Mouse (Mus musculus): ENCODE data around the gene Usp32. TPM values are rescaled to one million over a fixed set of nuclear protein-coding genes. Genes with fewer than 3 reads are reported as not detected.
A peak's percentile ranks its signal among the peaks of the same experiment; 100 is the strongest.

Usp32 gene
- total RNA-seq, 2 experiments from 2014 or later: 8.6 to 9.1 TPM

GRCm38 (mm10) chr11:84959181-84959580 is 180.8 kb downstream of the Usp32 start:
- intact Hi-C loops (cut with DNase I; ENCODE audit: low total_unique reads): no loop called here
- DNase-seq: no peak

DNA sequence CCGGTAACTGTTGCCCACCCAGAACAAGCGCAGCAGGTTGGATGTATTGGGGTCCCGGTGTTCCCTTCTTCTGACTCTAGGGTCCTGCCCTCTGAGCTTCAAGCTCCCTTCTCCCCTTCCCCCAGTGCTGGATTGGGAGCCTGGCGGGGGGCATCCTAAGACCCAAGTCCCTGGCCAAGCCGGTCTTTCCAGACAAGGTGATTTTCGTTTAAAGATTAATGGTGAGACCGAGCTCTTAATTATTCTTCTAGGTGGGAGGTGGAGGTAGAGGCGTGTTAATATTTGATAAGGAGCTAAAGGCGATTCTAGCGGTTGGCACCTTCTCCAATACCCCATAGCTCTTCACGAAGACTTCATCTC is 181.7 kb downstream of the Usp32 start:
- no peak for DNase-seq
- intact Hi-C loops (cut with DNase I; ENCODE audit: low total_unique reads): no loop called here

GRCm38 (mm10) chr11:84957591-84958270 is 182.2 kb downstream of the Usp32 start, which contains the start of gene Car4:
Gene Car4, plus strand, starts transcription at chr11:84957786.
- no peak for DNase-seq
- intact Hi-C loops (cut with DNase I; ENCODE audit: low total_unique reads): no loop called here

- intact Hi-C loops (cut with DNase I; ENCODE audit: low total_unique reads): no loop called here
- no peak for DNase-seq
Measured at GRCm38 (mm10) chr11:84957171-84957570, 182.8 kb downstream of the Usp32 start.

- DNase-seq: no peak
- intact Hi-C loops (cut with DNase I; ENCODE audit: low total_unique reads): no loop called here
Measured at GRCm38 (mm10) chr11:84956400-84956799, 183.6 kb downstream of the Usp32 start.

GRCm38 (mm10) chr11:84952611-84953010 is 187.3 kb downstream of the Usp32 start:
- DNase-seq: no peak
- intact Hi-C loops (cut with DNase I; ENCODE audit: low total_unique reads): loop anchor here (2.0 kb wide), 1 partner anchor 26 kb away; no protein-coding TSS in a partner anchor

GRCm38 (mm10) chr11:84948526-84948925 is 191.4 kb downstream of the Usp32 start:
- no peak for DNase-seq
- intact Hi-C loops (cut with DNase I; ENCODE audit: low total_unique reads): no loop called here

DNA sequence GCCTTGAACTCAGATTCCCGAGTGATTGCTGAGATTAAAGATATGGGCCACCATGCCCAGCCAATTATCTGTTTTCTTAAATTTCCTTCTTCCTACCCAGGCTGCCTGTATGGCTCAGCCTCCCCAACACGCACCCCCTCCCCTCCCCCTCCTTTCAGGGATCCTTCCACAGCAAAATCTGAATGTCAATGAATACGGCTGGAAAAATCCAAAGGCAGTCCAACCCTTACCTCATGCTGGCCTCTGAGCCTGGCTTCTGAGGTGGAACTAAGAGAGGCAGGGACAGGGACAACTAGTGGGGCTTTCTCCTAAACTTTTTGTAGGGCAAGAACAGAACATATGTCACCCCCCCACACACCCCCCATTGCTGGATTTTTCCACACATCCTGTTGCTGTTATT is 191.8 kb downstream of the Usp32 start:
- no peak for DNase-seq
- intact Hi-C loops (cut with DNase I; ENCODE audit: low total_unique reads): no loop called here

DNA sequence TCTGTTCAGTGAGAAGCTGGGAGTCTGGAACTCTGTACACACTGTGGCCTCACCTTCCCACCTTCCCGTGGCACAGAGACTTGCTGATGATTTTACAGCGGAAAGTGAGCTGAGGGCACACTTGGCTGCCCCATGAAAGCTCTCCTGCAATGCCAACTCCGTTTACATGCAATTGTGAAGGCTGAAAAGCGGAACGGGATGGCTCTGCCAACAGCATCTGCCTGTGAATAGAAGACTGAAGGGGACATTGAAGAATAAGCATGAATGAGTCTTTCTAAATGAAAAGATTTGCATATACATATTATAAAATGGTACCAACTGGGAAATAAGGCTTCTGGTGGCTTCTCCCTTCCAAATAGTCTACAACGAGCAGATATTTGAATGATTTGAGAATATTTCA is 192.8 kb downstream of the Usp32 start:
- no peak for DNase-seq
- intact Hi-C loops (cut with DNase I; ENCODE audit: low total_unique reads): no loop called here

DNA sequence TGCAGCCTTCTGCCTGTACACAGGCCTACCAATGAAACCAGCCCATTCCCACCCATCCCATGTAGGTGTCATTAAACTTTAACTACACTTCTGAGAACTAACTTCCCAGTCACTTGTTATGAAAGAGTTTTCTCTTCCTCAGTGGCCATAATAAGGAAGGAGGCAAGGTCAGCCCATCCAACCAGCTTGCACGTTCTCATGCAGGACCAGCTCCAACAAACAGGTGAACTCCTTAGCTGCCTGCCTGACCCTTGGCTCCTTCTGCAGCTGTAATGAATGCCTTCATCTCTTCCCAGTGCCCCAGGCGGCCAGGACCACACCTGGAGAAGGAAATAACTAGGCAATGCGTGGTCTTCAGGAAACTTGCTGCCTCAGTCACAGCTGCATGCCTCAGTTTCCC is 194.1 kb downstream of the Usp32 start:
- intact Hi-C loops (cut with DNase I; ENCODE audit: low total_unique reads): no loop called here
- no peak for DNase-seq

GRCm38 (mm10) chr11:84944639-84945435 is 195.1 kb downstream of the Usp32 start:
- intact Hi-C loops (cut with DNase I; ENCODE audit: low total_unique reads): no loop called here
- no peak for DNase-seq

DNA sequence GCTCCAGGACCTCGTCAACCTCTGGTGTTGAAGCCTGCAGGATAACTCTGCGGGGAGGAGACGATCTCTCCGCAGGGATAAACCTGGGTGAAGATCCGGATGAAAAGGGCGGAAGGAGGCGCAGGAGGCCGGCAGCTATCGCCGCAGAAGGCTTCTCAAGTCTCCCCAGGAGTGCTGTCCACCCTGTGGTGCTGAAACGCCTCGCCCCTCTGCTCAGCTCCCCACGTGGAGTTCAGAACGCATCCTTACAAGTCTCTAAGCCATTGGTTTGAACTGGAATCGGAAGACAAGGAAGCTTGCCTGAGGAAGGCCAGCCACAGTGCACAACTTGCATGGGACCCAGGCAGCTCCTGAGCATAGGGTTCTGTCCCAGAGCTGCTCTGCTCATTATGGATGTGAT is 196.0 kb downstream of the Usp32 start:
- intact Hi-C loops (cut with DNase I; ENCODE audit: low total_unique reads): no loop called here
- peak; percentile 65 for DNase-seq

DNA sequence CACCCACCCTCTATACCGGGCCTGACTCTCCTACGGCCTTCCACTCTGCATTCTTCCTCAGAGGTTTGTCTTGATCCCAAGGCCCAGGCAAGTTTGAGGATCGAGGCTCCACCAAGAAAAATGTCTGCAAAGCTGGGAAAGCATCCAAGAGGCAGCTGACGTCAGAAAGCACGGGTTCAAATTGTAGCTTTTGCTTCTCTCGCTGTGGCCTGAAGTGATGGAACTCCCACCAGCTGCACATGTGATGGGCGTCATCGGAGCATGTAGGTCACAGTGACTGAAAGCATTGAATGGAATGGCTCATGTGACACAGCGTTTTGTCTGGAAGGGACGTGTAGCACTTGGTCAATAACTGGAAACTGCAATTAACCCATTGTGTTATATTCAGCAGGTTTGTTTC is 199.8 kb downstream of the Usp32 start:
- intact Hi-C loops (cut with DNase I; ENCODE audit: low total_unique reads): no loop called here
- DNase-seq: no peak

DNA sequence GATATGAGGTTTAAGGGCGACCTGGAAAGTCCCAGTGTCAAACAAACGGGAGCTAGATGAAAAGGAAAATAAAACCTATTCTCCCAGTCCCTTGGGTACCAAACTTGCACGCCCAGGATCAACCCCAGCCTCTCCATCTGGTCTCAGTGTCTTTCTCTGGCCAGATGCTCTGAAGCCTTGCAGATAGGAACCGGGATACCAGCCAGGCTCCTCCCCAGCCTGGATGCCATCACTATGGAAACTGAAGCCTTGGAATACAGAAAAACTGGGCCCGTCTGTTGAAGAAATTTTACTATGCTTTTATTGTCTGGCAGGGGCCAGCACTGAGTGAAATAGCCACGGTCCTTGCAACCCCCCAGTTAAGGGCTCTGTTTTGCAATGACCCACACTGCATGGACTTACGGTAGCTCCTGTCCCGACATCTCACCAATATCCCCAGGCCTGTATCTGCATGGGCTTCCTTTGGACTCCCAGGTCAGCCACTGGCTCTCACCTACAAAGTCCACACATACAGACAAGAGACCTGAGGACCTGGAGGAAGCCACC is 200.4 kb downstream of the Usp32 start:
- no peak for DNase-seq
- intact Hi-C loops (cut with DNase I; ENCODE audit: low total_unique reads): no loop called here

Other genes with a start within 250 kb of the Usp32 start
- 10 to 100 TPM in 1 of 2 experiments, 1 to 10 TPM in 1; 9.5 to 11.2 TPM for gene Znhit3, start 223.8 kb downstream of the Usp32 start, total RNA-seq (2021)
- 10 to 100 TPM; 18.3 to 28.3 TPM for gene Car4, start 182.4 kb downstream of the Usp32 start, total RNA-seq (2021)
- gene 1700125H20Rik, start 30.2 kb upstream of the Usp32 start, total RNA-seq (2021): not detected
- 10 to 100 TPM; 11.3 to 12.0 TPM for gene Appbp2, start 95.0 kb upstream of the Usp32 start, total RNA-seq (2021)
- gene Ppm1d, start 171.1 kb upstream of the Usp32 start, total RNA-seq (2021): 1 to 10 TPM; 6.5 to 8.0 TPM
- 10 to 100 TPM; 25.3 to 28.5 TPM for gene Bcas3, start 213.0 kb upstream of the Usp32 start, total RNA-seq (2021)

Measured in gastrocnemius, postnatal 14 days (tissue).